Mouse (Mus musculus): ENCODE measurements around the gene Col13a1. TPM values are rescaled to one million over a fixed set of nuclear protein-coding genes. Genes with fewer than 3 reads are reported as not detected.

The Col13a1 gene
- total RNA-seq, 2 experiments from 2014 or later = not detected

- ATAC-seq (ENCODE audit: poor library complexity, severe bottlenecking) = no peak
These were observed 147.2 kb downstream of the Col13a1 start for GRCm38 (mm10) chr10:61831741-61832140.

GRCm38 (mm10) chr10:61831251-61831650 lies 147.7 kb downstream of the Col13a1 start:
- ATAC-seq (ENCODE audit: poor library complexity, severe bottlenecking) = no peak

GRCm38 (mm10) chr10:61830817-61831216 lies 148.1 kb downstream of the Col13a1 start:
- ATAC-seq (ENCODE audit: poor library complexity, severe bottlenecking) = no peak

GRCm38 (mm10) chr10:61829046-61829445 lies 149.9 kb downstream of the Col13a1 start:
- ATAC-seq (ENCODE audit: poor library complexity, severe bottlenecking) = no peak

- no peak for ATAC-seq (ENCODE audit: poor library complexity, severe bottlenecking)
These were observed 150.7 kb downstream of the Col13a1 start for GRCm38 (mm10) chr10:61827950-61828936.

GRCm38 (mm10) chr10:61826753-61827435 lies 152.0 kb downstream of the Col13a1 start:
- ATAC-seq (ENCODE audit: poor library complexity, severe bottlenecking) = no peak

GRCm38 (mm10) chr10:61825979-61826752 lies 152.7 kb downstream of the Col13a1 start:
- ATAC-seq (ENCODE audit: poor library complexity, severe bottlenecking) = no peak

- no peak for ATAC-seq (ENCODE audit: poor library complexity, severe bottlenecking)
These were observed 153.4 kb downstream of the Col13a1 start for GRCm38 (mm10) chr10:61825536-61825935.

- ATAC-seq (ENCODE audit: poor library complexity, severe bottlenecking) = no peak
These were observed 155.2 kb downstream of the Col13a1 start for GRCm38 (mm10) chr10:61823731-61824115.

GRCm38 (mm10) chr10:61822968-61823730 lies 155.8 kb downstream of the Col13a1 start:
- ATAC-seq (ENCODE audit: poor library complexity, severe bottlenecking) = no peak

GRCm38 (mm10) chr10:61820050-61820449 lies 158.9 kb downstream of the Col13a1 start:
- ATAC-seq (ENCODE audit: poor library complexity, severe bottlenecking) = no peak

- ATAC-seq (ENCODE audit: poor library complexity, severe bottlenecking) = no peak
These were observed 166.9 kb downstream of the Col13a1 start for GRCm38 (mm10) chr10:61811987-61812386.

GRCm38 (mm10) chr10:61798133-61798576 lies 180.8 kb downstream of the Col13a1 start:
- no peak for ATAC-seq (ENCODE audit: poor library complexity, severe bottlenecking)

GRCm38 (mm10) chr10:61795458-61795857 lies 183.4 kb downstream of the Col13a1 start:
- ATAC-seq (ENCODE audit: poor library complexity, severe bottlenecking) = no peak

GRCm38 (mm10) chr10:61794971-61795370 lies 183.9 kb downstream of the Col13a1 start:
- no peak for ATAC-seq (ENCODE audit: poor library complexity, severe bottlenecking)

GRCm38 (mm10) chr10:61793015-61793414 lies 185.9 kb downstream of the Col13a1 start:
- no peak for ATAC-seq (ENCODE audit: poor library complexity, severe bottlenecking)

- ATAC-seq (ENCODE audit: poor library complexity, severe bottlenecking) = no peak
These were observed 190.4 kb downstream of the Col13a1 start for GRCm38 (mm10) chr10:61788499-61788898.

Data from megakaryocyte, adult 5-6 weeks (primary cell).